Mouse (Mus musculus): ENCODE results near the gene Coro6. TPM values are rescaled to one million over a fixed set of nuclear protein-coding genes. Genes with fewer than 3 reads are reported as not detected.

Gene Coro6
- polyA plus RNA-seq, 1 experiment, result 2.7 TPM

GRCm38 (mm10) chr11:77437026-77437425 is 25.2 kb upstream of the Coro6 start:
- H3K4me1 ChIP-seq (ENCODE audit: control insufficient read depth, insufficient read depth, low read length), result no peaks in the 10 kb centered on the region
- no peaks in the 10 kb centered on the region; the same call in 1 of the 2 replicates for H3K36me3 ChIP-seq (ENCODE audit: control insufficient read depth, insufficient read depth, low read length)
- no peak overlapping the region for H3K4me3 ChIP-seq (ENCODE audit: control insufficient read depth, low read depth, low read length)
- no peaks in the 10 kb centered on the region for H3K27me3 ChIP-seq (ENCODE audit: control insufficient read depth, insufficient read depth, low read length)
- H3K27ac ChIP-seq (ENCODE audit: control insufficient read depth, insufficient read depth, low read depth, low read length), result no peak overlapping the region
- TF ChIP-seq CTCF (IDR thresholded peaks at IDR 0.05; ENCODE audit: control insufficient read depth, insufficient read depth, insufficient replicate concordance, low read depth, low read length), result no peak
- TF ChIP-seq POLR2A (IDR thresholded peaks at IDR 0.05; ENCODE audit: control insufficient read depth, low read depth, low read length), result no peak

GRCm38 (mm10) chr11:77440081-77440480 is 22.1 kb upstream of the Coro6 start:
- TF ChIP-seq POLR2A (IDR thresholded peaks at IDR 0.05; ENCODE audit: control insufficient read depth, low read depth, low read length), result no peak
- no peak for TF ChIP-seq CTCF (IDR thresholded peaks at IDR 0.05; ENCODE audit: control insufficient read depth, insufficient read depth, insufficient replicate concordance, low read depth, low read length)
- no peaks in the 10 kb centered on the region for H3K4me1 ChIP-seq (ENCODE audit: control insufficient read depth, insufficient read depth, low read length)
- no peaks in the 10 kb centered on the region for H3K27me3 ChIP-seq (ENCODE audit: control insufficient read depth, insufficient read depth, low read length)
- no peak overlapping the region for H3K4me3 ChIP-seq (ENCODE audit: control insufficient read depth, low read depth, low read length)
- H3K27ac ChIP-seq (ENCODE audit: control insufficient read depth, insufficient read depth, low read depth, low read length), result no peak overlapping the region
- no peaks in the 10 kb centered on the region; the same call in 1 of the 2 replicates for H3K36me3 ChIP-seq (ENCODE audit: control insufficient read depth, insufficient read depth, low read length)

GRCm38 (mm10) chr11:77441020-77441419 is 21.2 kb upstream of the Coro6 start:
- Histone ChIP-seq H3K27me3 (ENCODE audit: control insufficient read depth, insufficient read depth, low read length) (no peaks in the 10 kb centered on the region), H3K4me1 (ENCODE audit: control insufficient read depth, insufficient read depth, low read length) (no peaks in the 10 kb centered on the region), H3K27ac (ENCODE audit: control insufficient read depth, insufficient read depth, low read depth, low read length) (no peak overlapping the region), H3K4me3 (ENCODE audit: control insufficient read depth, low read depth, low read length) (no peak overlapping the region), H3K36me3 (ENCODE audit: control insufficient read depth, insufficient read depth, low read length) (no peaks in the 10 kb centered on the region; the same call in 1 of the 2 replicates)
- TF ChIP-seq CTCF (IDR thresholded peaks at IDR 0.05; ENCODE audit: control insufficient read depth, insufficient read depth, insufficient replicate concordance, low read depth, low read length) (no peak), POLR2A (IDR thresholded peaks at IDR 0.05; ENCODE audit: control insufficient read depth, low read depth, low read length) (no peak)

- no peak for TF ChIP-seq CTCF (IDR thresholded peaks at IDR 0.05; ENCODE audit: control insufficient read depth, insufficient read depth, insufficient replicate concordance, low read depth, low read length)
- no peak for TF ChIP-seq POLR2A (IDR thresholded peaks at IDR 0.05; ENCODE audit: control insufficient read depth, low read depth, low read length)
- Histone ChIP-seq H3K27ac (ENCODE audit: control insufficient read depth, insufficient read depth, low read depth, low read length) (no peak overlapping the region), H3K4me3 (ENCODE audit: control insufficient read depth, low read depth, low read length) (no peak overlapping the region), H3K4me1 (ENCODE audit: control insufficient read depth, insufficient read depth, low read length) (no peaks in the 10 kb centered on the region), H3K27me3 (ENCODE audit: control insufficient read depth, insufficient read depth, low read length) (no peaks in the 10 kb centered on the region), H3K36me3 (ENCODE audit: control insufficient read depth, insufficient read depth, low read length) (no peaks in the 10 kb centered on the region; the same call in 1 of the 2 replicates)
Observed at GRCm38 (mm10) chr11:77442186-77443170, 19.7 kb upstream of the Coro6 start.

- H3K27ac ChIP-seq (ENCODE audit: control insufficient read depth, insufficient read depth, low read depth, low read length), result no peak overlapping the region
- no peaks in the 10 kb centered on the region for H3K4me1 ChIP-seq (ENCODE audit: control insufficient read depth, insufficient read depth, low read length)
- H3K36me3 ChIP-seq (ENCODE audit: control insufficient read depth, insufficient read depth, low read length), result no peaks in the 10 kb centered on the region; the same call in 1 of the 2 replicates
- TF ChIP-seq POLR2A (IDR thresholded peaks at IDR 0.05; ENCODE audit: control insufficient read depth, low read depth, low read length) (no peak), CTCF (IDR thresholded peaks at IDR 0.05; ENCODE audit: control insufficient read depth, insufficient read depth, insufficient replicate concordance, low read depth, low read length) (no peak)
- no peak overlapping the region for H3K4me3 ChIP-seq (ENCODE audit: control insufficient read depth, low read depth, low read length)
- no peaks in the 10 kb centered on the region for H3K27me3 ChIP-seq (ENCODE audit: control insufficient read depth, insufficient read depth, low read length)
Observed at GRCm38 (mm10) chr11:77444939-77445338, 17.3 kb upstream of the Coro6 start.

- H3K4me3 ChIP-seq (ENCODE audit: control insufficient read depth, low read depth, low read length), result no peak overlapping the region
- no peak overlapping the region for H3K27ac ChIP-seq (ENCODE audit: control insufficient read depth, insufficient read depth, low read depth, low read length)
- H3K4me1 ChIP-seq (ENCODE audit: control insufficient read depth, insufficient read depth, low read length), result no peaks in the 10 kb centered on the region
- H3K36me3 ChIP-seq (ENCODE audit: control insufficient read depth, insufficient read depth, low read length), result no peaks in the 10 kb centered on the region
- no peaks in the 10 kb centered on the region for H3K27me3 ChIP-seq (ENCODE audit: control insufficient read depth, insufficient read depth, low read length)
- peak; percentile 15; the same call in 1 of the 2 replicates for TF ChIP-seq CTCF (IDR thresholded peaks at IDR 0.05; ENCODE audit: control insufficient read depth, insufficient read depth, insufficient replicate concordance, low read depth, low read length)
- TF ChIP-seq POLR2A (IDR thresholded peaks at IDR 0.05; ENCODE audit: control insufficient read depth, low read depth, low read length), result no peak
Observed at GRCm38 (mm10) chr11:77446628-77447041, 15.6 kb upstream of the Coro6 start.

GRCm38 (mm10) chr11:77449224-77449623 is 13.0 kb upstream of the Coro6 start:
- no peaks in the 10 kb centered on the region for H3K4me1 ChIP-seq (ENCODE audit: control insufficient read depth, insufficient read depth, low read length)
- no peaks in the 10 kb centered on the region for H3K27me3 ChIP-seq (ENCODE audit: control insufficient read depth, insufficient read depth, low read length)
- TF ChIP-seq POLR2A (IDR thresholded peaks at IDR 0.05; ENCODE audit: control insufficient read depth, low read depth, low read length), result no peak
- no peak for TF ChIP-seq CTCF (IDR thresholded peaks at IDR 0.05; ENCODE audit: control insufficient read depth, insufficient read depth, insufficient replicate concordance, low read depth, low read length)
- H3K4me3 ChIP-seq (ENCODE audit: control insufficient read depth, low read depth, low read length), result no peak overlapping the region
- H3K36me3 ChIP-seq (ENCODE audit: control insufficient read depth, insufficient read depth, low read length), result peaks cover 4% of the 10 kb centered on the region; the same call in 1 of the 2 replicates
- no peak overlapping the region for H3K27ac ChIP-seq (ENCODE audit: control insufficient read depth, insufficient read depth, low read depth, low read length)

Measured in testis, adult 2 months (tissue).